Mouse (Mus musculus): Measurements from ENCODE around the gene Hist1h4m.

DNA sequence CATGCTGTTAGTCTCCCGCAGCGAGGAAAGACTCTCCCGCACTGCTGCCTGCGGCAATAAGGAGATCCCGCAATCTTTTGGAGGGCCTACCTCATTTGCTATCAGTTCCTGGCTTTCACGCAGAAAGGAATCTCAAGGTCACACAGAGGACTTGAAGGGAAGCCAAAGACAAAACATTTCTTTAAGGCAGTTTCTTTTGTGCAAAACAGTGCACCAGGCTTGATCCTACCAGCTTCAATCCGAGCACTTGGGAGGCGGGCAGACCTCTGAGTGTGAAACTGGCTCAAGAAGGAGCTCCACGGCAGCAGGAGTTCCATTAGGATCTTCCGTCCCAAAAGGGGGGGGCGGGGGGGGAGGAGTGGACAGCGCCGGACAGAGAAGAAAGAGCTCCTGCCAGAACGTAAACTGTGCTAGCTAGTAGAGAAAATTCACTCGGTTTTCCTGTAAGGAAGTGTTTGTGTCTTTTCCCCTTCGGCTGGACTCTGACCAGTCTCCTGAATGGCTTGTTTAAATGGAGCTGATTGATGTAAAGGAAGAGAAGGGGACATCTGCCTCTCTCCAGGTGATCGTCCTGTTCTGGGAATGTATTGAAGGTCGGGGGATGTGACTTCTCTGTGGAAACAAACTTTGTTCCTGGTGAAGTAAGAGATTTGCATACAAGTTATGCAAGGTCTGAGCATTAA, 20.8 kb upstream of the Hist1h4m start:
- TF ChIP-seq GATA1 (IDR thresholded peaks at IDR 0.05; ENCODE audit: low read length) (no peak), TAL1 (IDR thresholded peaks at IDR 0.05; ENCODE audit: low read length) (no peak)

Data from erythroblast, embryonic 14.5 days (primary cell).